Mouse (Mus musculus): Measurements from ENCODE around the gene Sdk1.

GRCm38 (mm10) chr5:141553444-141553843 lies 312.2 kb downstream of the Sdk1 start:
- TF ChIP-seq MAFK (IDR thresholded peaks at IDR 0.05; ENCODE audit: insufficient read depth, low read depth, low read length) (no peak), HCFC1 (IDR thresholded peaks at IDR 0.05; ENCODE audit: borderline replicate concordance, insufficient read depth, low read length) (no peak), ZNF384 (IDR thresholded peaks at IDR 0.05; ENCODE audit: low read depth, low read length) (no peak), CHD2 (IDR thresholded peaks at IDR 0.05; ENCODE audit: low read depth, low read length) (no peak), ZC3H11A (IDR thresholded peaks at IDR 0.05; ENCODE audit: borderline replicate concordance, low read depth, low read length) (no peak)
